Mouse (Mus musculus) common myeloid progenitor, adult 5-6 weeks (primary cell): Measurements from ENCODE around the gene Cryzl1. TPM values are rescaled to one million over a fixed set of nuclear protein-coding genes. Genes with fewer than 3 reads are reported as not detected.
A peak's percentile ranks its signal among the peaks of the same experiment; 100 is the strongest.

ENCODE experiments used
- ATAC-seq: replicated peaks from 2 replicates; pipeline ENCODE4 v1.8.0; 2016; ENCODE audit warnings: low read depth, mild to moderate bottlenecking, moderate TSS enrichment, inconsistent platforms; ENCODE audit not compliant: poor library complexity, severe bottlenecking
- total RNA-seq: library from RNA; stranded (forward); fragments of 200-1000, 187-1606 nt; gene quantifications from 2 replicates; pipeline ENCODE4 v1.2.3, GENCODE M21; 2017

Cryzl1 gene
- total RNA-seq, 1 experiment from 2014 or later = 93.2 TPM

GRCm38 (mm10) chr16:91694455-91695084, 34.2 kb downstream of the Cryzl1 start:
- peak; percentile 96 for ATAC-seq

DNA sequence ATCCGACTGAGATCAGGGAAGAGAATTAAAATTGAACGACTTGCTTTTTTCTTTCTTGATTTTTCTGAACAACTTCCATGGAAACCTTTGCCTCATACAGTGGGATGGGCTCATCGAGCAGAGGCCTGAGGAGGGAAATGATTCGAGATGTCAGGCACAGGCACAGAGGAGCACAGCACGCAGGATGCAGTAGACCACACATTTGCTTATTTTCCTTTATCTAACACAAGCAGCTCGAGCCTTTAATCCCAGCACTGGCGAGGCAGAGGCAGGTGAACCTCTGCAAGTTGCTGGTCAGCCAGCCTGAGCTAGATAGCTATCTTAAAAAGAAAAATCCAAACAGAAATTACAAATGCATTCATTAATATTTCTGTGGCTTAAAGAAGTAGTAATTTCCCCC, 39.0 kb downstream of the Cryzl1 start:
- ATAC-seq = peak; percentile 33; the same call in 1 of the 2 replicates

DNA sequence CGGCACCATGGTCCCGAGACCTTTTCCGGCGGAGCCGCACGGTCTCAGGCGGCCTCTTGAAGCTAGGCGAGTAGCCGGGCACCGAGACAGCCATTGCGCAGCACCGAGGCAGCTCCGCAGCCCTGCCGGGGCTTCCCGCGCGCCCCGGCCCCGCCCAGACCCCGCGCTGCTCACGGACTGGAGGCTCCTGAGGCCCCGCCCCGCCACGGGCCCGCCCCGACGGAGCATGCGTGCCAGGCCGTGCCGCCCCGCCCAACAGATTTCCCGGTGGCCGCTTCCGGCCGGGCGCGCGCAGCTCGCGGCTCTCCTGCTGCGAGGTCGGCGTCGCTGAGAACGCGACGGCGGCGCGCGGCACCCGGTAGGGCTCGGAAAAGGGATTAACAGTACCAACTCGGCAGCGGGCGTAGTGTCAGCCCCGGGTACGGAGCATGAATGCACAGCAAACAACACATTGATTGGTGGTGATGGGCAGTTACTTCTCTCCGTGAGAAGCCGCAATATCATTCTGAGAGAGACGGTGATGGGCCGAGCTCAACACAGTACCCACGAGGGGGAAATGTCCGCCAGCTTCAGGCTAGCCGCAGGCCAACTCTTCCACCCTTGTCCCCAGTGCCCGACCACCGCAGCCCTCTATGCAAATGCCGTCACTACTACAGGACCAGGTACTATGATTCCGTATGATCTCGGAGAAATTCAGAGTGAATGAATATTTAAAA, 40.0 kb downstream of the Cryzl1 start, which contains the start of gene Donson:
TSS of gene Donson (minus strand) at position 152 of the 716 bp plus-strand sequence.
- ATAC-seq = peak; percentile 76

- no peak for ATAC-seq
Measured at GRCm38 (mm10) chr16:91688023-91688618, 40.7 kb downstream of the Cryzl1 start.

DNA sequence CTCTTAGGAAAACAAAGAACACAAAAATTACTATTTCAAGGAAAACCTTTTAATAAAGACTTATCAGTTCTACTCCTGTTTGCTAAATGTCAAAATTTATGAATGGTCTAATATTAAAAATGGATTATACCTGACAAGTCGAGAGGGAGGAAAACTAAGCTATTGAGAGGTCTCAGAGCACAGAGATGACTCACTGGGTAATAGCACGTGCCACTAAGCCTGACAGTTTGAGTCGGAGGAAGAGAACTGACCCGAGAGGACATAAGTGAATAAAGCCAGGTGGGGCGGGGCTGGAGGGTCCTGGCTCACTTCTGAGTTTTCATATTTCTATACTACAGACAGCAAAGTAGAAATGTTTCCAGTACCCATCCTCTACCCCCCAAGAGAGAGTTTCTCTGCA, 42.4 kb downstream of the Cryzl1 start:
- no peak for ATAC-seq

DNA sequence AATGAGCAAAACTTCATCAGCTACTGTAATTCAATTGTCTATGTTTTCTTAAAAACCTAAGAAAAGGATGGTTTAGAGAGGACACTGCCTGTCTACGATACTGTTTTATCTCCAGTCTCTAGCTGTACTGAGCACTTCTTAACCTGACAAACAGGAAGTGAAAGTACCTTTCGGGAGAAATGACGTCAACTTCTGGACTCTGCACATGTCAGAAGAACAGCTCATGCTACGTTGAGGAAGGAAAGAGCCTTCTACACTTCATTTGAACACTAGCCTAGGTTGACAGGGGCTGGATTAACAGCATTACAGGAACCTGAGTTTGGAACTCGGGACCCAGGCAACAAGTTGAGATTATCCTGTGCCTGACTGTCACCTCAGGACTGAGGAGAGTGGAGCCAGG, 43.2 kb downstream of the Cryzl1 start:
- peak; percentile 37 for ATAC-seq

- no peak for ATAC-seq
Measured at GRCm38 (mm10) chr16:91680656-91681055, 48.1 kb downstream of the Cryzl1 start.

- ATAC-seq = no peak
Measured at GRCm38 (mm10) chr16:91678147-91678911, 50.4 kb downstream of the Cryzl1 start.

DNA sequence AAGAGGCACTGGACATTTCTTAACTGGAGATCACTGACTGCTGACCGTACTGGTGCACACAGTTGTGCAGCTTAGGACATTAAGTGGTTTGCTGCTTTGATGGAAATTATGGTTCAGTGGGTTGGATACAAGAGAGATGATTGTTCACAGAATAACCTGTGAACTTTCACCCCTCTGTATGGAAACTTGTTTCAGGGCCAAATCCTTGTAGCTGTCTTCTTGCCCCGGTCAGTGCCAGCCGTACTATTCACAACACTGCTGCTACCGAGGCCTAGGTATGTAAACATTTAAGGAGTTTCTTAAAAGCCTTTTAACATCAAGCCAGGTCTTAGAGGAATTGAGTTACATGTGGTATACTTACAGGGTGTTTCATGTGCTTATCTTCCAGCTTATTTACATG, 54.3 kb downstream of the Cryzl1 start:
- ATAC-seq = no peak

DNA sequence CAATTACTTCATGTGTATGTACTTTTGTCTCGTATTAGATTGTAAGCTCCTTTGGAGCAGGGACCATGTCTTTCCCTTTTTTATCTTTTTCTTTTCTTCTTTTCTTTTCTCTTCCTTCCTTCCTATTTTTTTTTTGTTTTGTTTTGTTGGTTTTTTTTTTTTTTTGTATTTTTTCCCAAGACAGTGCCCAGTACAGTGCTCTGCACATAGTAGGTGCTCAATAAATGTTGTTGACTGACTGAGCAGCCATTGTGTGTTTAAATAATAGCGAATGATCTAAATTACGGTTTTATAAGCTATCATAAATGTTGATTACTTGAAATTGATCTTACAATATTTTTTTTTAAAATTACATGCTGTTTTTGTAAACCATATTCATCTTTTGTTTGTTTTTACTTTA, 65.0 kb downstream of the Cryzl1 start:
- no peak for ATAC-seq

GRCm38 (mm10) chr16:91662336-91662735, 66.4 kb downstream of the Cryzl1 start:
- ATAC-seq = no peak

DNA sequence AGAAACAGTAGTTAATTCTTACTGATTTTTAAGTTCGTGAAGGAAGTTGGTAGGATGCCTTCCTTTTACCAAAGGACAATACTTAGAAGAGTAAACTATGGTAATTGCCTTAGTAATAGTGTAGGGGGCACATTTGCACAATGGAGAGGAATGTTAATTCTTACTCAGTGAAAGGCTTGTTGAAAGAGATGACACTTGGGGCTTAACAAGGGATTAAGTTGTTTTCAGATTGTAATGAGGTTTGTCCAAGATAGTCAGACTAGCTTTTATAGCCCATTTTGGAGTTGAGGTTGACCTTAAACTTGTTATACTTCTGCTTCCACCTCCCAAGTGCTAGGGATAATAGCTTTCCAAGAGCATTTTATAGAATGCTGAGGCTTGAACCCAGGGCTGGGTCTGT, 67.4 kb downstream of the Cryzl1 start:
- no peak for ATAC-seq

- ATAC-seq = no peak
Measured at GRCm38 (mm10) chr16:91659798-91660197, 69.0 kb downstream of the Cryzl1 start.

DNA sequence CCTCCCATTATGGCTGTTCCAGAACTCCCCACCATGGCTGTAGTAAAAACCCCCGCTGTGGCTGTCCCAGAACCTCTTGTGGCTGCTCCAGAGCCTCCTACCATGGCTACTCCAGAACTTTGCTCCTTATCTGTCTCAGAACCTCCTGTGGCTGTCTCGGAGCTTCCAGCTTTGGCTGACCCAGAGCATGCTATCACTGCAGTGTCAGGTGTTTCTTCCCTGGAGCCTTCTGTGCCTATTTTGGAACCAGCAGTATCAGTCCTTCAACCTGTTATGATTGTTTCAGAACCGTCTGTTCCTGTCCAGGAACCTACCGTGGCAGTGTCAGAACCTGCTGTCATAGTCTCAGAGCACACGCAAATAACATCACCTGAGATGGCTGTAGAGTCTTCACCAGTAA, 70.3 kb downstream of the Cryzl1 start:
- no peak for ATAC-seq

DNA sequence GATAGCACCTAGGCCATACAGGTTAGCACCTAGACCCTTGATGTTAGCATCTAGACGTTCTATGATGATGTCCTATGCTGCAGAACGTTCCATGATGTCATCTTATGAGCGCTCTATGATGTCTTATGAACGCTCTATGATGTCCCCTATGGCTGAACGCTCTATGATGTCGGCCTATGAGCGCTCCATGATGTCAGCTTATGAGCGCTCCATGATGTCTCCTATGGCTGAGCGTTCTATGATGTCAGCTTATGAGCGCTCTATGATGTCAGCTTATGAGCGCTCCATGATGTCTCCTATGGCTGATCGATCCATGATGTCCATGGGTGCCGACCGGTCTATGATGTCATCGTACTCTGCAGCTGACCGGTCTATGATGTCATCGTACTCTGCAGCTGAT, 71.5 kb downstream of the Cryzl1 start:
- no peak for ATAC-seq

- ATAC-seq = no peak
Measured at GRCm38 (mm10) chr16:91655285-91655684, 73.5 kb downstream of the Cryzl1 start.

- ATAC-seq = no peak
Measured at GRCm38 (mm10) chr16:91652191-91652590, 76.6 kb downstream of the Cryzl1 start.

DNA sequence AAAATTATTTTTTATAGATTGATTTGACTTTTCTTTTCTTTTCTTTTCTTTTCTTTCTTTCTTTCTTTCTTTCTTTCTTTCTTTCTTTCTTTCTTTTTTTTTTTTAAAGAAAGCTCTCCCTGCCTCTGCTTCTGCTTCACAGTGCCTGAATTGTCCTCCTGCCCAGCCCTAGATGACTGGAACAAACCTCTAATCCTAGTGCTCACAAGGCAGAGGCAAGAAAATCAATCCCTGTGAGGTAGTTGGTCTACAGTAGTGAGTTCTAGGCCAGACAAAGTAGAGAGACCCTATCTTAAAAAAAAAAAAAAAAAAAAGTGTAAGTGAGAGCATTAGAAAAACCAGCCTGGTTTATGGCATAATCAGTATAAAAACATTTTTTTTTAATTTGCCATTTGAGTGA, 79.0 kb downstream of the Cryzl1 start:
- no peak for ATAC-seq

GRCm38 (mm10) chr16:91649246-91649645, 79.5 kb downstream of the Cryzl1 start:
- ATAC-seq = no peak

GRCm38 (mm10) chr16:91648220-91648550, 80.6 kb downstream of the Cryzl1 start:
- ATAC-seq = peak; percentile 24
